Mouse (Mus musculus): ENCODE measurements around the gene Fam83d.

DNA sequence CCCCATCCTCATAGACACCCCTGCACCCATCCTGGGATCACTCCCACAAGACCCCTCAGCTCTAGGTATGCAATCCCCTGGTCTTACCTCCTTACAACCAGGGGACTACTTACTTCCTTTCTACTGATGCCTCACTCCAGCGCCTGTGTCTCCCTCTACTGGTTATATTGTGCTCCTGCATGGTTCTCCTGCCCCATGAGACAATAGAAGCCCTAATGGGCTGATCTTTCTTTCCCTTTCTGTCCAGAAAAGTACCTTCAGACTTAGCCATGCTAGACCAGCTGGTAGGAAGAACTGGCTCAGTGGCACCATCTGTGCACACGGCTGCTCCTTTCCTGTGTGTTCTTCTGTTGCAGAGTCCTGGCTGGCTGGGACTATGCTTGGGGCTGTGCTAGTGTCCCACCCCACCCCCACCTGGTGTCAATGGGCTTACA, 22.8 kb upstream of the Fam83d start:
- TF ChIP-seq POLR2A (IDR thresholded peaks at IDR 0.05; ENCODE audit: low read depth, low read length) = no peak
- no peak for TF ChIP-seq CTCF (IDR thresholded peaks at IDR 0.05; ENCODE audit: borderline replicate concordance, insufficient read depth, low read length)

Measured in embryonic fibroblast, embryonic 13.5 days (primary cell).